Mouse (Mus musculus) spleen, adult 12 weeks (tissue): ENCODE measurements around the gene Mss51.
A peak's percentile ranks its signal among the peaks of the same experiment; 100 is the strongest.

Source experiments
- DNase-seq: peaks from one replicate; pipeline ENCODE4 v3.0.0; 2022; ENCODE audit warnings: low spot score

Gene Mss51

GRCm38 (mm10) chr14:20496603-20497002, at the start of gene Mss51:
Gene Mss51 (minus strand): TSS chr14:20496901.
- DNase-seq, result no peak

GRCm38 (mm10) chr14:20546415-20546814, 49.7 kb upstream of the Mss51 start, which contains the start of gene Ppp3cb:
Gene Ppp3cb (minus strand): TSS chr14:20546573.
- DNase-seq, result peak; percentile 70

GRCm38 (mm10) chr14:20545529-20546331, 49.0 kb upstream of the Mss51 start:
- peak; percentile 89 for DNase-seq

GRCm38 (mm10) chr14:20544467-20545411, 48.0 kb upstream of the Mss51 start:
- no peak for DNase-seq

- no peak for DNase-seq
These were observed 32.9 kb upstream of the Mss51 start for GRCm38 (mm10) chr14:20529643-20530042.

- no peak for DNase-seq
These were observed 23.5 kb upstream of the Mss51 start for GRCm38 (mm10) chr14:20520179-20520578.

- no peak for DNase-seq
These were observed 11.7 kb upstream of the Mss51 start for GRCm38 (mm10) chr14:20508424-20508823.

- no peak for DNase-seq
These were observed 6.3 kb upstream of the Mss51 start for GRCm38 (mm10) chr14:20502966-20503365.

GRCm38 (mm10) chr14:20499982-20500381, 3.3 kb upstream of the Mss51 start:
- no peak for DNase-seq

GRCm38 (mm10) chr14:20486031-20486430, 10.7 kb downstream of the Mss51 start:
- DNase-seq, result no peak

- no peak for DNase-seq
These were observed 14.5 kb downstream of the Mss51 start for GRCm38 (mm10) chr14:20482051-20482751.

GRCm38 (mm10) chr14:20481211-20481610, 15.5 kb downstream of the Mss51 start:
- DNase-seq, result peak; percentile 35

GRCm38 (mm10) chr14:20480195-20480579, 16.5 kb downstream of the Mss51 start:
- no peak for DNase-seq

GRCm38 (mm10) chr14:20479291-20480194, 17.2 kb downstream of the Mss51 start, which contains the start of gene Anxa7:
Gene Anxa7 (minus strand): TSS chr14:20480133.
- peak; percentile 63 for DNase-seq

GRCm38 (mm10) chr14:20478801-20479200, 17.9 kb downstream of the Mss51 start:
- DNase-seq, result peak; percentile 25

GRCm38 (mm10) chr14:20478385-20478784, 18.3 kb downstream of the Mss51 start:
- peak; percentile 6 for DNase-seq

GRCm38 (mm10) chr14:20477261-20478025, 19.3 kb downstream of the Mss51 start:
- DNase-seq, result no peak

GRCm38 (mm10) chr14:20460216-20460615, 36.5 kb downstream of the Mss51 start:
- no peak for DNase-seq

GRCm38 (mm10) chr14:20458378-20458777, 38.3 kb downstream of the Mss51 start:
- DNase-seq, result no peak

GRCm38 (mm10) chr14:20452929-20453328, 43.8 kb downstream of the Mss51 start:
- DNase-seq, result no peak
